Mouse (Mus musculus) retina, postnatal 1 day (tissue): ENCODE data around the gene Pcnx3.

Source experiments
- DNase-seq: peaks from one replicate; pipeline ENCODE4 v3.0.0-alpha.2; 2012

Gene Pcnx3

GRCm38 (mm10) chr19:5637069-5638047, 51.4 kb downstream of the Pcnx3 start, which contains the start of gene Rela:
TSS of gene Rela (plus strand) at chr19:5637483.
- peak; percentile 89 for DNase-seq

- DNase-seq = no peak
Observed at GRCm38 (mm10) chr19:5636571-5637041, 52.1 kb downstream of the Pcnx3 start.

- DNase-seq = no peak
Observed at GRCm38 (mm10) chr19:5636036-5636570, 52.6 kb downstream of the Pcnx3 start.

GRCm38 (mm10) chr19:5632120-5632519, 56.6 kb downstream of the Pcnx3 start:
- no peak for DNase-seq

- DNase-seq = no peak
Observed at GRCm38 (mm10) chr19:5629907-5630306, 58.8 kb downstream of the Pcnx3 start.

- no peak for DNase-seq
Observed at GRCm38 (mm10) chr19:5625311-5625710, 63.4 kb downstream of the Pcnx3 start.

- no peak for DNase-seq
Observed at GRCm38 (mm10) chr19:5621884-5622283, 66.8 kb downstream of the Pcnx3 start.

- no peak for DNase-seq
Observed at GRCm38 (mm10) chr19:5620007-5620406, 68.7 kb downstream of the Pcnx3 start.

GRCm38 (mm10) chr19:5614953-5615352, 73.8 kb downstream of the Pcnx3 start:
- no peak for DNase-seq
